Mouse (Mus musculus): ENCODE data around the gene Opcml.

DNA sequence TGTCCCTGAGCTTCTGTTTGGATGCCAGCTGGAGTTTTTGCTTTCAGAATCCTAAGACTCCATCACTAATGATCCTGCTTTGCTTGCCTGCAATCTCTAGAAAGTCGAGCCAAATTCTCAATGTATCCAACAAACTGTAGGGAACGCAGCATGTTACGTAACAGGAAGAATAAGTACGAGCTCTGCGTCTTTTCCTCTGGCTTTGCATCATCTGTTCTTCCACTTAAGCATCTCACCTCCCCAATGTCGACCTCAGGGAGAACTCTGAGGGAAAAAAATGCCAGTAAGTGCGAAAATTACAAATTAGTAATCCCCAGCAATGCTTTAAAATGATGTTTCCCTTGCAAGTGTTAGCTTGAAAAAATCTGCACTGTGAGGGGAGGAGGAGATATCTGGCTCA, 222.1 kb downstream of the Opcml start:
- TF ChIP-seq POLR2A (IDR thresholded peaks at IDR 0.05; ENCODE audit: insufficient read depth, low read length) (no peak), CTCF (IDR thresholded peaks at IDR 0.05; ENCODE audit: low read depth, low read length) (no peak), EP300 (IDR thresholded peaks at IDR 0.05; ENCODE audit: insufficient read depth, low read depth, low read length) (no peak)

Measured in ES-Bruce4 (cell line).